Mouse (Mus musculus): ENCODE measurements at regions not wholly inside any gene's neighbourhood (a gene's known extent, or its start where the extent isn't known, plus 50 kb on each side); places are given as distances from the start of the nearest gene placed in this dataset.

DNA sequence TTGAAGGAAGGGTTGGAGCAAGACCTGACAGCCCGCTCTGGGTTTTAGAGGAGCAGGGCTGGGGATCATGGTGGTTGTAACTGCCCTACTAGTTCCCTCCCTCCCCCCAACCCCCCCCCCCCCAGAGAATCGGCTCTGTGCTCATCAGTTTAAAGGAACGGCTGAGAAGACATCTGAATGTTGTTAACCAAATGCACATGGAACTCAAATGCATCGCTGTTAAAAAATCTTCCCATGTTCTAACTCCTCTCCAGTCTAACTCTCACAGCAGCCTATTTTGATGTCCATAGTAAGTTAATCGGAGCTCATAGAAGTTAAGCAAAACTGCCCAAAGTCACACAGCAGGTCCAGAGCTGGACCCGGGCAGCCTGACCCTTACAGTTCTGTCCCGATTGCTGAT is 143.1 kb downstream of the Vegfa start:
- TF ChIP-seq POLR2A (IDR thresholded peaks at IDR 0.05; ENCODE audit: low read depth, low read length) (no peak), USF1 (IDR thresholded peaks at IDR 0.05; ENCODE audit: low read depth, low read length) (no peak), CHD1 (IDR thresholded peaks at IDR 0.05; ENCODE audit: low read depth, low read length) (no peak), POLR2AphosphoS2 (IDR thresholded peaks at IDR 0.05; ENCODE audit: low read depth, low read length) (no peak)

Measured in CH12.LX (cell line).